Mouse (Mus musculus) megakaryocyte, embryonic 14.5 days (primary cell): ENCODE data around the gene Mgat2.

Experiments used
- FLI1 ChIP-seq: IDR thresholded peaks from 2 replicates; pipeline ENCODE4 v1.6.1; 2012; ENCODE audit warnings: low read length, inconsistent platforms, mixed read lengths
- GATA1 ChIP-seq: IDR thresholded peaks from 3 replicates; pipeline ENCODE4 v1.6.1; 2012; ENCODE audit warnings: mixed read lengths, low read length, inconsistent platforms, borderline replicate concordance

DNA sequence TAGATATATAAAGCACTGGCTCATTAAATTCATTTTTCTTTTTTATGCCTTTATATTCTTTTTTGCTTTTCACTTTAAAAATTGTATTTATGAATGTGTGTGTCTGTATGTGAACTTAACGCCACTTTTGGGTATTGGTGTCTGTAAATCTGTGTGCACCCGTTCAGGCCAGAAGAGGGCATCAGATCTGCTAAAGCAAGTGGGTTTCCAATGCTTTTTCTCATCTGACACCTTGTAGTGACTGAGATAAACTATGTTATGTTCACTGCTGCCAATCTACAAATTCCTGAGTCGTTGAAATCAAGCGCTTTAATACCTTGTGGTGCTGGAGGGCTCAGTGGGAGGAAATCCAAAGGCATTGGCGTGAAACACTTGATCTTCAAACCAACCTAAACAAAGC, 27.1 kb downstream of the Mgat2 start:
- no peak for TF ChIP-seq GATA1
- no peak for TF ChIP-seq FLI1
